Mouse (Mus musculus): ENCODE measurements around the gene Nectin4. TPM values are rescaled to one million over a fixed set of nuclear protein-coding genes. Genes with fewer than 3 reads are reported as not detected.

The Nectin4 gene
- total and polyA plus RNA-seq, 3 experiments = 0.30 to 2.7 (median 0.49) TPM

DNA sequence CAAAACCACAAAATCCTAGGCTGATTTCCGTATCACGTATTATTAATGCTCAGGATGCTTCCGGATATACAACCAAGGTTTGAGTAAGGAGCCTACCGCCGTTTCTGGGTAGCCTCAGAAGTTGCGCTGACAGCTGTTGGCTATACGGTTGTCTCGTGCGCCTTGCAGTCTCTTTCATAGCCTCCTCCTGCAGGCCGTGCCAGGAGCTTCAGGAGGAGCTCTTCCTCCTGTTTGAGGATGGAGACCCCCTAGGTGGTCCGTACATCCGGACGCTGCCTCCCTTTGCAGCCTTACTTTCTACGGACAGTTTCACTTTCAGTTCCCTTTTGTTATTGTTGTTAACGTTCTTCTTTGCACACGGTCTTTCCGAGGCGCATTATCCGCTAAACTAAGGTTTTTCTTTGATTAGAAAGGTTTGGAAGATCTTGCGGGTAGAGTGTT, 42.1 kb downstream of the Nectin4 start (continued):
- TF ChIP-seq SIN3A (IDR thresholded peaks at IDR 0.05; ENCODE audit: low read length) = peak; percentile 87
- no peak for TF ChIP-seq MAFK (IDR thresholded peaks at IDR 0.05; ENCODE audit: insufficient replicate concordance, low read length)
- peak; percentile 72; the same call in 1 of the 2 replicates for TF ChIP-seq ETS1 (conservative IDR thresholded peaks at IDR 0.05; ENCODE audit: low read depth, low read length)
- TF ChIP-seq TCF12 (IDR thresholded peaks at IDR 0.05; ENCODE audit: low read depth, low read length) = peak; percentile 40
- 0 out of 2 replicates have a peak, but pooled peaks have one; percentile 21 for TF ChIP-seq MAX (IDR thresholded peaks at IDR 0.05; ENCODE audit: low read length)
- TF ChIP-seq POLR2A (IDR thresholded peaks at IDR 0.05; ENCODE audit: low read depth, low read length) = no peak
- no peak for TF ChIP-seq PAX5 (IDR thresholded peaks at IDR 0.05; ENCODE audit: low read length)
- TF ChIP-seq EP300 (IDR thresholded peaks at IDR 0.05; ENCODE audit: low read length) = peak; percentile 82
- TF ChIP-seq MAZ (IDR thresholded peaks at IDR 0.05; ENCODE audit: low read depth, low read length) = no peak
- TF ChIP-seq HCFC1 (IDR thresholded peaks at IDR 0.05; ENCODE audit: low read depth, low read length) = 0 out of 2 replicates have a peak, but pooled peaks have one; percentile 47
- TF ChIP-seq MYC (IDR thresholded peaks at IDR 0.05; ENCODE audit: low read depth, low read length) = peak; percentile 57

GRCm38 (mm10) chr1:171412446-171412845, 42.5 kb downstream of the Nectin4 start:
- peaks cover 8 to 53% of the 10 kb centered on the region in 2 experiments; a peak in 3 of 4 replicates for H3K4me1 ChIP-seq (ENCODE audit: control insufficient read depth in 1 of 2, insufficient read depth in 2 of 2)
- TF ChIP-seq MAFK (IDR thresholded peaks at IDR 0.05; ENCODE audit: insufficient replicate concordance, low read length) (no peak), HCFC1 (IDR thresholded peaks at IDR 0.05; ENCODE audit: low read depth, low read length) (no peak), MYC (IDR thresholded peaks at IDR 0.05; ENCODE audit: low read depth, low read length) (no peak), JUND (conservative IDR thresholded peaks at IDR 0.05; ENCODE audit: low read depth, low read length) (no peak), CHD2 (IDR thresholded peaks at IDR 0.05; ENCODE audit: low read length) (no peak), ZNF384 (IDR thresholded peaks at IDR 0.05; ENCODE audit: low read depth, low read length) (no peak)
- peaks cover 33% of the 10 kb centered on the region for H3K79me2 ChIP-seq (replicated peaks; ENCODE audit: control insufficient read depth, extremely low read depth, insufficient read depth, poor library complexity, severe bottlenecking)
- peak overlapping the region; percentile 93; the same call in 1 of the 2 replicates for H3K27ac ChIP-seq (ENCODE audit: insufficient read depth, low read depth)
- no peaks in the 10 kb centered on the region for H3K27me3 ChIP-seq (replicated peaks)
- in situ Hi-C loops (cut with MboI; ENCODE audit: low pct_ligation_motif_present, low pct_unique_long_range_greater_than_20kb, low sequenced_read_pairs) = no loop called here
- peaks cover 38 to 63% of the 10 kb centered on the region in 2 experiments for H3K36me3 ChIP-seq (replicated peaks in 1 of 2; ENCODE audit: control insufficient read depth in 1 of 2, insufficient read depth in 1 of 2, low read length in 1 of 2)
- H3K9me3 ChIP-seq (replicated peaks; ENCODE audit: low read length) = no peaks in the 10 kb centered on the region
- DNase-seq (ENCODE audit: extremely low read depth) = no peak
- peak overlapping the region; percentile 87 to 88 (median 88) for H3K4me3 ChIP-seq (replicated peaks in 1 of 3; ENCODE audit: low read depth in 2 of 3, low read length in 2 of 3, poor library complexity in 1 of 3)
- peak overlapping the region; percentile 72 for H3K4me2 ChIP-seq (ENCODE audit: insufficient read depth, low read depth, poor library complexity, severe bottlenecking)
- dilution Hi-C loops (cut with MboI; ENCODE audit: extremely low pct_ligation_motif_present, extremely low pct_unique_long_range_greater_than_20kb, low sequenced_read_pairs) = no loop called here
- H3K9ac ChIP-seq (ENCODE audit: insufficient read depth, low read depth) = peak overlapping the region; percentile 94

- DNase-seq (ENCODE audit: extremely low read depth) = no peak
- H3K4me1 ChIP-seq (ENCODE audit: control insufficient read depth in 1 of 2, insufficient read depth in 2 of 2) = peaks cover 8 to 43% of the 10 kb centered on the region in 2 experiments; a peak in 3 of 4 replicates
- H3K4me3 ChIP-seq (replicated peaks in 1 of 3; ENCODE audit: low read depth in 2 of 3, low read length in 2 of 3, poor library complexity in 1 of 3) = no peak overlapping the region
- H3K27ac ChIP-seq (ENCODE audit: insufficient read depth, low read depth) = no peak overlapping the region
- in situ Hi-C loops (cut with MboI; ENCODE audit: low pct_ligation_motif_present, low pct_unique_long_range_greater_than_20kb, low sequenced_read_pairs) = no loop called here
- H3K36me3 ChIP-seq (replicated peaks in 1 of 2; ENCODE audit: control insufficient read depth in 1 of 2, insufficient read depth in 1 of 2, low read length in 1 of 2) = peaks cover 38 to 62% of the 10 kb centered on the region in 2 experiments
- no peaks in the 10 kb centered on the region for H3K27me3 ChIP-seq (replicated peaks)
- H3K9ac ChIP-seq (ENCODE audit: insufficient read depth, low read depth) = no peak overlapping the region
- H3K4me2 ChIP-seq (ENCODE audit: insufficient read depth, low read depth, poor library complexity, severe bottlenecking) = no peak overlapping the region
- dilution Hi-C loops (cut with MboI; ENCODE audit: extremely low pct_ligation_motif_present, extremely low pct_unique_long_range_greater_than_20kb, low sequenced_read_pairs) = no loop called here
- no peaks in the 10 kb centered on the region for H3K9me3 ChIP-seq (replicated peaks; ENCODE audit: low read length)
- TF ChIP-seq SMC3 (IDR thresholded peaks at IDR 0.05; ENCODE audit: low read depth, low read length) (no peak), UBTF (IDR thresholded peaks at IDR 0.05; ENCODE audit: low read depth, low read length) (no peak), BHLHE40 (IDR thresholded peaks at IDR 0.05; ENCODE audit: low read depth, low read length) (no peak), CHD1 (IDR thresholded peaks at IDR 0.05; ENCODE audit: low read depth, low read length) (no peak), ELF1 (IDR thresholded peaks at IDR 0.05; ENCODE audit: low read depth, low read length) (no peak), EP300 (IDR thresholded peaks at IDR 0.05; ENCODE audit: low read length) (no peak), POLR2A (IDR thresholded peaks at IDR 0.05; ENCODE audit: low read depth, low read length) (no peak), RCOR1 (conservative IDR thresholded peaks at IDR 0.05; ENCODE audit: low read depth, low read length) (no peak), MXI1 (IDR thresholded peaks at IDR 0.05; ENCODE audit: low read depth, low read length) (no peak), USF1 (IDR thresholded peaks at IDR 0.05; ENCODE audit: low read depth, low read length) (no peak), HCFC1 (IDR thresholded peaks at IDR 0.05; ENCODE audit: low read depth, low read length) (no peak), KAT2A (IDR thresholded peaks at IDR 0.05; ENCODE audit: insufficient replicate concordance, low read length) (no peak), MEF2A (IDR thresholded peaks at IDR 0.05; ENCODE audit: borderline replicate concordance, low read depth, low read length) (no peak), SIN3A (IDR thresholded peaks at IDR 0.05; ENCODE audit: low read length) (no peak)
- H3K79me2 ChIP-seq (replicated peaks; ENCODE audit: control insufficient read depth, extremely low read depth, insufficient read depth, poor library complexity, severe bottlenecking) = peaks cover 33% of the 10 kb centered on the region
Measured at GRCm38 (mm10) chr1:171413608-171414007, 43.7 kb downstream of the Nectin4 start.
